Mouse (Mus musculus) midbrain, embryonic 16.5 days (tissue): ENCODE data around the gene Taf9b. TPM values are rescaled to one million over a fixed set of nuclear protein-coding genes. Genes with fewer than 3 reads are reported as not detected.

Experiments used
- ATAC-seq: fragments of 200-750 bp; cut with Nextera tagmentation; 2 replicates; pipeline ENCODE4 v1.8.0; 2017; ENCODE audit warnings: moderate TSS enrichment
- H3K27ac ChIP-seq: fragments of 300-500 bp; sonication (generic); 2 replicates; pipeline ENCODE4 v1.5.1; 2014; ENCODE audit warnings: mild to moderate bottlenecking, low read length, mixed read lengths
- H3K27me3 ChIP-seq: fragments of 300-500 bp; sonication (generic); 2 replicates; pipeline ENCODE4 v1.6.1; 2014; ENCODE audit warnings: low read depth, low read length, mixed read lengths; ENCODE audit not compliant: control insufficient read depth, insufficient read depth
- H3K36me3 ChIP-seq: fragments of 300-500 bp; sonication (generic); 2 replicates; pipeline ENCODE4 v1.6.1; 2014; ENCODE audit warnings: mild to moderate bottlenecking, low read length, moderate library complexity, mixed read lengths; ENCODE audit not compliant: control insufficient read depth, insufficient read depth
- H3K4me1 ChIP-seq: fragments of 300-500 bp; sonication (generic); 2 replicates; pipeline ENCODE4 v1.6.1; 2014; ENCODE audit warnings: mild to moderate bottlenecking, low read length, mixed read lengths; ENCODE audit not compliant: control insufficient read depth, insufficient read depth
- H3K4me2 ChIP-seq: fragments of 300-500 bp; sonication (generic); 2 replicates; pipeline ENCODE4 v1.6.1; 2014; ENCODE audit warnings: mild to moderate bottlenecking, low read length, mixed read lengths
- H3K4me3 ChIP-seq: fragments of 300-500 bp; sonication (generic); 2 replicates; pipeline ENCODE4 v1.5.1; 2014; ENCODE audit warnings: low read depth, mild to moderate bottlenecking, low read length, moderate library complexity, mixed read lengths
- H3K9ac ChIP-seq: fragments of 300-500 bp; sonication (generic); 2 replicates; pipeline ENCODE4 v1.6.1; 2014; ENCODE audit warnings: low read depth, low read length, mixed read lengths
- H3K9me3 ChIP-seq: fragments of 300-500 bp; sonication (generic); replicated peaks from 2 replicates; pipeline ENCODE4 v1.6.1; 2014; ENCODE audit warnings: mild to moderate bottlenecking, low read length, mixed read lengths; ENCODE audit not compliant: control insufficient read depth, poor library complexity, severe bottlenecking
- WGBS: fragments of 180-500 bp; shearing (Covaris S2); extraction: QIAGEN DNeasy Blood & Tissue Kit; methylation state at CpG from one replicate; pipeline ENCODE4 v1.1.7; 2014; 5-methylcytosine and 5-hydroxymethylcytosine counted together
- polyA plus RNA-seq: library from polyadenylated mRNA; unstranded; fragments of >200 nt; fragmentation: Nextera tagmentation; extraction: Ambion mirVana; gene quantifications from 2 replicates; pipeline ENCODE4 v1.2.1, GENCODE M21; 2015

Taf9b gene
- polyA plus RNA-seq, 1 experiment from 2014 or later: 20.0 TPM

DNA sequence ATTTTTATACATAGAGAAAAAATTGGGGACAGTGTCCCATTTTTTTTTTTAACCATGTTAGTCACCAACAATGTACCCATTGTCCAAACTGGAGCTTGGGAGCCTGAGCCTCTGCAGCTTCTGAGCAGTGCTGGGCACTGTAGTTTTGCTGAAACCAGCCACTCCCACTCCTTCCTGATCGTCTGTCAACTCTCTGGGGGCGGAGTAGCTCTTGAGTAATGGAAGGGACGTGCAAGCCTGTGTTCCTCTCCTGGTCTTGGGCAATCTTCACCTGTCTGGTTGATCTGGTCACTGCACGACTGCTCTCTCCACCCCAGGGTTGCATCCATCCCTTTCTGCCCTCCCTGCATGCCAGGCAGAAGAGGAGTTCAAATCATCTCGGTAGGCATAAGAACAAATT is 57.0 kb downstream of the Taf9b start:
- no peak for ATAC-seq
- 59% methylated on average over 5 of the region's 5 CpGs for WGBS

More for the DNA sequence above, 57.0 kb downstream of the Taf9b start:
- H3K4me1 ChIP-seq: no peaks in the 10 kb centered on the region
- no peak overlapping the region for H3K4me3 ChIP-seq
- no peak overlapping the region for H3K9ac ChIP-seq
- H3K36me3 ChIP-seq: no peaks in the 10 kb centered on the region
- no peak overlapping the region for H3K27ac ChIP-seq
- H3K27me3 ChIP-seq: no peaks in the 10 kb centered on the region
- H3K9me3 ChIP-seq: no peaks in the 10 kb centered on the region
- no peak overlapping the region for H3K4me2 ChIP-seq

Other genes with a start within 250 kb of the Taf9b start
- gene Magt1, start 209.3 kb downstream of the Taf9b start, polyA plus RNA-seq: 19.0 and 19.9 TPM in 2 replicates
- gene Cox7b, start 205.5 kb downstream of the Taf9b start, polyA plus RNA-seq: 344 and 380 TPM in 2 replicates
- 13.9 and 15.4 TPM in 2 replicates for gene Atp7a, start 193.9 kb downstream of the Taf9b start, polyA plus RNA-seq
- gene Tlr13, start 78.0 kb downstream of the Taf9b start, polyA plus RNA-seq: 0.19 and 0.24 TPM in 2 replicates
- gene Pgk1, start 34.1 kb downstream of the Taf9b start, polyA plus RNA-seq: 252 and 278 TPM in 2 replicates
- gene Fnd3c2, start 34.2 kb upstream of the Taf9b start, polyA plus RNA-seq: not detected in 2 replicates